Mouse (Mus musculus): ENCODE measurements around the gene Cnpy4.

DNA sequence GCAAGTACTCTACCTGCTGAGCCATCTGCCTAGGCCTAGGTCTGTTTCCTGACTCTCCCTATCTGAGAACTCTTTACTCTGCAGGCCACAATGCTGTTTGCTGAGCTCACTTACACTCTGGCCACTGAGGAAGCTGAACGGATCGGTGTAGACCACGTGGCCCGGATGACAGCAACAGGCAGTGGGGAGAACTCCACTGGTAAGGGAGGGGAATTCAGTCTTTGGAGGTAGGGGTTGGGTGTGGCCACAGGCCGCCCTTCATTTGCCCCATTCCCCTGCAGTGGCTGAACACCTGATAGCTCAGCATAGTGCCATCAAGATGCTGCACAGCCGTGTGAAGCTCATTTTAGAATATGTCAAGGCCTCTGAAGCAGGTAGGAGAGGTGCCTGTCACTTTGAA is 24.2 kb upstream of the Cnpy4 start:
- TF ChIP-seq CTCF (IDR thresholded peaks at IDR 0.05; ENCODE audit: extremely low read depth, insufficient read length, insufficient replicate concordance, low read depth, low read length) (no peak), POLR2A (IDR thresholded peaks at IDR 0.05; ENCODE audit: low read depth, low read length) (no peak)

All from small intestine, adult 2 months (tissue).